Mouse (Mus musculus) midbrain, postnatal 0 days (tissue): Measurements from ENCODE around the gene Grm8. TPM values are rescaled to one million over a fixed set of nuclear protein-coding genes. Genes with fewer than 3 reads are reported as not detected.

Experiments
- ATAC-seq: fragments of 200-750 bp; cut with Nextera tagmentation; 2 replicates; pipeline ENCODE4 v1.8.0; 2017; ENCODE audit warnings: moderate number of reproducible peaks, mild to moderate bottlenecking, moderate TSS enrichment, moderate library complexity; ENCODE audit not compliant: low FRiP score
- DNase-seq: peaks from one replicate; pipeline ENCODE4 v3.0.0-alpha.2; 2015; ENCODE audit warnings: low spot score
- H3K27ac ChIP-seq: fragments of 300-500 bp; sonication (generic); 2 replicates; pipeline ENCODE4 v1.5.1; 2014; ENCODE audit warnings: low read depth, mild to moderate bottlenecking, low read length, mixed read lengths
- H3K27me3 ChIP-seq: fragments of 300-500 bp; sonication (generic); 2 replicates; pipeline ENCODE4 v1.6.1; 2014; ENCODE audit warnings: low read length, control low read depth, mixed read lengths; ENCODE audit not compliant: insufficient read depth
- H3K36me3 ChIP-seq: fragments of 300-500 bp; sonication (generic); 2 replicates; pipeline ENCODE4 v1.6.1; 2014; ENCODE audit warnings: low read length, control low read depth, mixed read lengths; ENCODE audit not compliant: insufficient read depth
- H3K4me1 ChIP-seq: fragments of 300-500 bp; sonication (generic); 2 replicates; pipeline ENCODE4 v1.6.1; 2014; ENCODE audit warnings: mild to moderate bottlenecking, control low read depth, antibody characterized with exemption, low read length, mixed read lengths; ENCODE audit not compliant: insufficient read depth
- H3K4me2 ChIP-seq: fragments of 300-500 bp; sonication (generic); 2 replicates; pipeline ENCODE4 v1.6.1; 2014; ENCODE audit warnings: low read depth, mild to moderate bottlenecking, low read length, mixed read lengths; ENCODE audit not compliant: poor library complexity, severe bottlenecking
- H3K4me3 ChIP-seq: fragments of 300-500 bp; sonication (generic); 2 replicates; pipeline ENCODE4 v1.5.1; 2014; ENCODE audit warnings: low read depth, mild to moderate bottlenecking, low read length, moderate library complexity
- H3K9ac ChIP-seq: fragments of 300-500 bp; sonication (generic); replicated peaks from 2 replicates; pipeline ENCODE4 v1.6.1; 2014; ENCODE audit warnings: mild to moderate bottlenecking, low read length, moderate library complexity, mixed read lengths; ENCODE audit not compliant: poor library complexity, severe bottlenecking
- H3K9me3 ChIP-seq: fragments of 300-500 bp; sonication (generic); 2 replicates; pipeline ENCODE4 v1.6.1; 2016; ENCODE audit warnings: low read length, control low read depth
- CTCF ChIP-seq: IDR thresholded peaks from 2 replicates; pipeline ENCODE4 v1.5.1; 2016; ENCODE audit warnings: antibody characterized with exemption, mild to moderate bottlenecking
- WGBS: fragments of 180-500 bp; shearing (Covaris S2); extraction: QIAGEN DNeasy Blood & Tissue Kit; methylation state at CpG from one replicate; pipeline ENCODE4 v1.1.7; 2014; 5-methylcytosine and 5-hydroxymethylcytosine counted together
- polyA plus RNA-seq: library from polyadenylated mRNA; unstranded; fragments of >200 nt; fragmentation: Nextera tagmentation; extraction: Ambion mirVana; gene quantifications from 2 replicates; pipeline ENCODE4 v1.2.1, GENCODE M21; 2015
- total RNA-seq: library from RNA; depleted of rRNA; stranded (reverse); fragments of >200 nt; gene quantifications from 2 replicates; pipeline ENCODE4 v1.2.3, GENCODE M21; 2014

Grm8 gene
- total and polyA plus RNA-seq, 2 experiments from 2014 or later, result 17.4 to 25.8 TPM

- ATAC-seq (no peak), DNase-seq (no peak)
- Histone ChIP-seq H3K4me1 (no peaks in the 10 kb centered on the region), H3K9ac (no peak overlapping the region), H3K36me3 (no peaks in the 10 kb centered on the region), H3K9me3 (no peaks in the 10 kb centered on the region), H3K27ac (no peak overlapping the region), H3K27me3 (no peaks in the 10 kb centered on the region), H3K4me3 (no peak overlapping the region), H3K4me2 (no peak overlapping the region)
- WGBS, result 88% methylated on average over 8 of the region's 8 CpGs
- no peak for TF ChIP-seq CTCF
These were observed 23.4 kb downstream of the Grm8 start for GRCm38 (mm10) chr6:28111551-28111950.

GRCm38 (mm10) chr6:28102608-28103316 is 32.2 kb downstream of the Grm8 start:
- H3K4me1 ChIP-seq, result no peaks in the 10 kb centered on the region
- 55% methylated on average over 9 of the region's 9 CpGs for WGBS
- DNase-seq (no peak), ATAC-seq (no peak)
- H3K36me3 ChIP-seq, result no peaks in the 10 kb centered on the region
- H3K27me3 ChIP-seq, result no peaks in the 10 kb centered on the region
- no peak for TF ChIP-seq CTCF
- H3K9me3 ChIP-seq, result no peaks in the 10 kb centered on the region
- no peak overlapping the region for H3K27ac ChIP-seq
- no peak overlapping the region for H3K4me2 ChIP-seq
- no peak overlapping the region for H3K4me3 ChIP-seq
- no peak overlapping the region for H3K9ac ChIP-seq

DNA sequence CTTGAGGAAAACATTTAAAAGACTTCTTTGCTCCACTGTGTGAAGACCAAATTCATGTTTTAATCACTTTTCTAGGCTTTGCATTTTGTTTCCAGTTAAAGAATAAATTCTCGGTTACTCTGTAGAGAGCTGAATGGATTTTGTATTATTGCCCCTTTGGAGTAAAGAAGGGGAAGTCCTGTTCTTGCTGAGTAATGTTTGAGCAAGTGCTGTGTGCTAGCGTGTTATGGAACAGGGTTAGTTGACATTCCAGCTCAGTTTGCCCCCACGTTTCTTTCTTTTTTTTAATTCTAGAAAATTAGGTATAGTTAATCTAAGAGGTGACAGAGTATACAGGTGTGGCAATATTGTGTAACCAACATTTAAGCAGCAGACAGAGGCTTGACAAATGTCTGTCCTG is 35.0 kb downstream of the Grm8 start:
- ATAC-seq (no peak), DNase-seq (no peak)
- no peak overlapping the region for H3K4me2 ChIP-seq
- no peak for TF ChIP-seq CTCF
- H3K9me3 ChIP-seq, result no peaks in the 10 kb centered on the region
- no peak overlapping the region for H3K4me3 ChIP-seq
- no peaks in the 10 kb centered on the region for H3K36me3 ChIP-seq
- WGBS, result 90% methylated on average over 3 of the region's 3 CpGs
- no peak overlapping the region for H3K9ac ChIP-seq
- no peaks in the 10 kb centered on the region for H3K4me1 ChIP-seq
- no peak overlapping the region for H3K27ac ChIP-seq
- H3K27me3 ChIP-seq, result no peaks in the 10 kb centered on the region

DNA sequence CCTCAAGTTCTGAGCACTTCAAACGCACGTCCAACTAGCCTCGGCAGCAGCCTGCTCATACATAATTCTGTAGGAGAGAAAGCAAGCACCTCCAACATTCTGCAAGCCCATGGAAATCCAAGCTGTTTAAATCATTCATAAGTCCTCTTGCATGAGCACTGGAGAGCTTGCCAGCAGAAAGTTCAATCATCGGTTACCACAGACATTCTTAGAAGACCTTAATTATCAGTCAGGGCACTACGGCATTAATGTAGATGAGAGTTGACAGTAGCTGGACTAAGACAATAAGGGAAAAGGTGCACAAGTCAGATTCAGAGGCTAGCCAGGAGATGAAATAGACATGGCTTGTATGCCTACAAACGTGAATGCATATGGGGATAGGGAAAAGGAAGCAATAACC is 42.5 kb downstream of the Grm8 start:
- no peak for TF ChIP-seq CTCF
- H3K4me2 ChIP-seq, result no peak overlapping the region
- H3K27ac ChIP-seq, result no peak overlapping the region
- H3K9ac ChIP-seq, result no peak overlapping the region
- no peaks in the 10 kb centered on the region for H3K9me3 ChIP-seq
- H3K27me3 ChIP-seq, result no peaks in the 10 kb centered on the region
- no peak overlapping the region for H3K4me3 ChIP-seq
- no peaks in the 10 kb centered on the region for H3K36me3 ChIP-seq
- WGBS, result 81% methylated on average over 6 of the region's 6 CpGs
- DNase-seq, result no peak
- no peak for ATAC-seq
- H3K4me1 ChIP-seq, result no peaks in the 10 kb centered on the region

- 94% methylated on average over 3 of the region's 3 CpGs for WGBS
- ATAC-seq, result no peak
These were observed 43.1 kb downstream of the Grm8 start for GRCm38 (mm10) chr6:28091836-28092235.

GRCm38 (mm10) chr6:28090981-28091380 is 44.0 kb downstream of the Grm8 start:
- H3K4me1 ChIP-seq, result no peaks in the 10 kb centered on the region
- no peaks in the 10 kb centered on the region for H3K36me3 ChIP-seq
- H3K27ac ChIP-seq, result no peak overlapping the region
- ATAC-seq, result no peak
- no peak for DNase-seq
- no peak overlapping the region for H3K9ac ChIP-seq
- no peak overlapping the region for H3K4me3 ChIP-seq
- H3K9me3 ChIP-seq, result no peaks in the 10 kb centered on the region
- no peaks in the 10 kb centered on the region for H3K27me3 ChIP-seq
- no peak for TF ChIP-seq CTCF
- H3K4me2 ChIP-seq, result no peak overlapping the region

More at GRCm38 (mm10) chr6:28091836-28092235, 43.1 kb downstream of the Grm8 start:
- Histone ChIP-seq H3K27ac (no peak overlapping the region), H3K9me3 (no peaks in the 10 kb centered on the region), H3K4me1 (no peaks in the 10 kb centered on the region), H3K9ac (no peak overlapping the region), H3K4me2 (no peak overlapping the region), H3K4me3 (no peak overlapping the region), H3K36me3 (no peaks in the 10 kb centered on the region), H3K27me3 (no peaks in the 10 kb centered on the region)
- no peak for DNase-seq
- TF ChIP-seq CTCF, result no peak
